Mouse (Mus musculus) cerebellum, adult 2 months (tissue): ENCODE measurements around the gene Mrtfa.

Experiments
- CTCF ChIP-seq: fragments of 200-500 bp; IDR thresholded peaks from 2 replicates; pipeline ENCODE4 v1.5.1; 2011; ENCODE audit warnings: low read depth, mild to moderate bottlenecking, control low read depth, low read length, moderate library complexity, borderline replicate concordance; ENCODE audit not compliant: insufficient read depth
- POLR2A ChIP-seq: fragments of 200-500 bp; IDR thresholded peaks from 2 replicates; pipeline ENCODE4 v1.6.1; 2011; ENCODE audit warnings: low read length, control low read depth, borderline replicate concordance; ENCODE audit not compliant: insufficient read depth

DNA sequence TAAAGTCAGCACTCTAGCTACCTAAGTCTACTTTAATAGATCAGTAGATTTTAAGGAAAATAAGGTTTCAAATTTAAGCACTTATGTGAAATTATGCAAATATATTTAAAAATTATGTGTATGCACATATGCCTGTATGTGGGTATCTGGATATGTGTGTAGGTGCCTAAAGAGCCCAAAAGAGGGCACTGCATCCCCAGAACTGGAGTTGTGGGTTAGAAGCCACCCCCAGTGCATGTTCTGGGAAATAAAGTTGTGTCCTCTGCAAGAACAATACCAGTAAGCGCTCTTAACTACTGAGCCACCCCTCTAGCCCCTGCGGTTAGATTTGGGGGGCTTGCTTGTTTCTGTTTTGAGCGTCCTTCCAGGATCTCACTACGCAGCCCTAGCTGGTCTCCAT, 113.0 kb downstream of the Mrtfa start:
- TF ChIP-seq POLR2A = no peak
- TF ChIP-seq CTCF = no peak
